Mouse (Mus musculus) gastrocnemius, adult 2 months (tissue): ENCODE data around the gene Calm3. TPM values are rescaled to one million over a fixed set of nuclear protein-coding genes. Genes with fewer than 3 reads are reported as not detected.

Experiments
- DNase-seq: peaks from one replicate; pipeline ENCODE4 v3.0.0; 2022
- H3K27ac ChIP-seq: fragments of 200-600 bp; 2 replicates; pipeline ENCODE4 v1.8.1; 2022; ENCODE audit warnings: mild to moderate bottlenecking
- H3K4me3 ChIP-seq: fragments of 200-600 bp; 2 replicates; pipeline ENCODE4 v1.8.1; 2022; ENCODE audit warnings: mild to moderate bottlenecking, moderate library complexity
- CTCF ChIP-seq: fragments of 200-600 bp; IDR thresholded peaks from 2 replicates; pipeline ENCODE4 v1.8.1; 2022; ENCODE audit warnings: antibody characterized with exemption, mild to moderate bottlenecking, moderate library complexity
- intact Hi-C: fragments of 180-260 bp; cut with DNase I; formaldehyde crosslinking; loops from one replicate; pipeline ENCODE4 v1.15.1; 2025
- total RNA-seq, 2 experiments: library from RNA; stranded (reverse); gene quantifications; 2 replicates each; pipeline ENCODE4 v1.2.3; 2021

Gene Calm3
- total RNA-seq, 2 experiments from 2014 or later = 290 to 400 TPM

GRCm38 (mm10) chr7:16948923-16949458 lies 25.1 kb upstream of the Calm3 start:
- intact Hi-C loops = no loop called here
- no peak for TF ChIP-seq CTCF
- no peak overlapping the region for H3K4me3 ChIP-seq
- H3K27ac ChIP-seq = no peak overlapping the region
- DNase-seq = no peak

GRCm38 (mm10) chr7:16947959-16948361 lies 24.0 kb upstream of the Calm3 start:
- intact Hi-C loops = no loop called here
- Histone ChIP-seq H3K27ac (0 out of 2 replicates have a peak overlapping the region, but pooled peaks have one; percentile 4), H3K4me3 (peak overlapping the region; percentile 68; the same call in 1 of the 2 replicates)
- TF ChIP-seq CTCF = no peak
- DNase-seq = peak; percentile 60

GRCm38 (mm10) chr7:16947349-16947895 lies 23.5 kb upstream of the Calm3 start:
- DNase-seq = no peak

GRCm38 (mm10) chr7:16946441-16947348 lies 22.8 kb upstream of the Calm3 start:
- peak; percentile 51 for DNase-seq
- peak overlapping the region; percentile 63 for H3K27ac ChIP-seq
- peak overlapping the region; percentile 68 for H3K4me3 ChIP-seq
- TF ChIP-seq CTCF = peak; percentile 27; the same call in 1 of the 2 replicates
- intact Hi-C loops = no loop called here

More at GRCm38 (mm10) chr7:16947349-16947895, 23.5 kb upstream of the Calm3 start:
- Histone ChIP-seq H3K4me3 (peak overlapping the region; percentile 68), H3K27ac (peak overlapping the region; percentile 63)
- TF ChIP-seq CTCF = no peak
- intact Hi-C loops = no loop called here

- intact Hi-C loops = no loop called here
- DNase-seq = no peak
- no peak for TF ChIP-seq CTCF
- Histone ChIP-seq H3K27ac (no peak overlapping the region), H3K4me3 (peak overlapping the region; percentile 75; the same call in 1 of the 2 replicates)
These were observed 21.5 kb upstream of the Calm3 start for GRCm38 (mm10) chr7:16945419-16945818.

GRCm38 (mm10) chr7:16944808-16945315 lies 20.9 kb upstream of the Calm3 start:
- peak overlapping the region; percentile 75 for H3K4me3 ChIP-seq
- DNase-seq = no peak
- TF ChIP-seq CTCF = no peak
- peak overlapping the region; percentile 41 for H3K27ac ChIP-seq
- intact Hi-C loops = no loop called here

GRCm38 (mm10) chr7:16944061-16944807 lies 20.3 kb upstream of the Calm3 start, which contains the start of gene Pnmal2:
Pnmal2 (plus strand) TSS chr7:16944682.
- TF ChIP-seq CTCF = no peak
- intact Hi-C loops = no loop called here
- DNase-seq = peak; percentile 87
- Histone ChIP-seq H3K4me3 (peak within 1 kb of the TSS; percentile 75), H3K27ac (peak within 1 kb of the TSS; percentile 41)

GRCm38 (mm10) chr7:16942861-16943260 lies 18.9 kb upstream of the Calm3 start:
- no peak overlapping the region for H3K27ac ChIP-seq
- no peak overlapping the region for H3K4me3 ChIP-seq
- intact Hi-C loops = no loop called here
- DNase-seq = no peak
- no peak for TF ChIP-seq CTCF

GRCm38 (mm10) chr7:16940292-16940691 lies 16.4 kb upstream of the Calm3 start:
- H3K4me3 ChIP-seq = no peak overlapping the region
- no peak for DNase-seq
- H3K27ac ChIP-seq = peak overlapping the region; percentile 24; the same call in 1 of the 2 replicates
- TF ChIP-seq CTCF = no peak
- intact Hi-C loops = no loop called here

- DNase-seq = no peak
- intact Hi-C loops = no loop called here
- Histone ChIP-seq H3K27ac (no peak overlapping the region), H3K4me3 (no peak overlapping the region)
- no peak for TF ChIP-seq CTCF
These were observed 14.3 kb upstream of the Calm3 start for GRCm38 (mm10) chr7:16938117-16938791.

- no peak for DNase-seq
- intact Hi-C loops = no loop called here
- TF ChIP-seq CTCF = peak; percentile 52
- Histone ChIP-seq H3K27ac (no peak overlapping the region), H3K4me3 (no peak overlapping the region)
These were observed 13.4 kb upstream of the Calm3 start for GRCm38 (mm10) chr7:16937312-16937711.
